Comparison of ENCODE assay signal across 9 mouse cellular contexts in the genomic region with DNA sequence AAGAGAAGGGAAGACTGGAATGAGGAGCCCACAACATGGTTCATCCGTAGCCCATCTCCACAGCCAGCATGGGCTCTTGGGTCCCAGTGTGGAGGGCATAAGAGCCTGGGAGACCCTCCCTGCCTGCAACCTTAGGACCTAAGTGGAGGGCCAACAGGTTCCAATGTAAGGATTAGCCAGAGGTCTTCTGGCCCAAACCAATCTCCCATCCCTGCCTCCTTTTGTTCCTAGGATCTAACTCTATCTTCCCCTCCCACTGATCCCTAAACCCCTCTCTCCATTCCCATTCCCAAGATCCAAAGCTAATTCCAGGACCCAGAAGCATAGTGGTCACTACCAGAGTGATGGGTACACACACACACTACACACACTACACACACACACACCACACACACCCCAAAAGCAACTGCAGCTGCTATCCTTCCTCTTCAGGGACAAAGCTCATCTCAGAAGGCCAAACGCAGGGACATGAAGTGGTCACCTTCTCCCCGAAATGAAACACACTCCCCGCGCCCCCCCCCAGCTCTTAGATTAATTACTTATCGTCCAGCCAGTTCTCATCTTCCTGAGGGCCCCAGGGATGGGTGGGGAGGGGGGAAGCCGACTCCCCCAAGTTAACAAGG. TPM values are rescaled to one million over a fixed set of nuclear protein-coding genes. Genes with fewer than 3 reads are reported as not detected.
DNase-seq lines count a peak whose midpoint lies in the region; ATAC-seq and TF ChIP-seq lines count a peak whose summit lies in the region.
"Had no signal": no experiment of that assay in that cellular context is flagged by ENCODE, and none has a peak within 500 bp of the region (broad histone marks: within the 10 kb centered on the region; RNA-seq: fewer than 3 reads in every experiment).

No protein-coding gene starts in this region.

- peaks cover 11% of the 10 kb centered on the region for H3K4me1 ChIP-seq in liver, adult 2 months (ENCODE audit: control insufficient read depth, insufficient read depth, low read length)
- H3K4me1 ChIP-seq in embryonic facial prominence, embryonic 13.5 days: peaks cover 59% of the 10 kb centered on the region
- H3K4me1 ChIP-seq in hindbrain, postnatal 0 days (ENCODE audit: insufficient read depth, low read length): peaks cover 42% of the 10 kb centered on the region

- H3K36me3 ChIP-seq in liver, adult 2 months (ENCODE audit: control insufficient read depth, insufficient read depth, low read length): no peaks in the 10 kb centered on the region
- 0 out of 2 replicates have a peak, but pooled peaks cover 5% of the 10 kb centered on the region for H3K36me3 ChIP-seq in embryonic facial prominence, embryonic 13.5 days
- no peaks in the 10 kb centered on the region for H3K36me3 ChIP-seq in hindbrain, postnatal 0 days (ENCODE audit: insufficient read depth, low read length)
- H3K36me3 ChIP-seq in myocyte (ENCODE audit: control insufficient read depth, insufficient read depth): no peaks in the 10 kb centered on the region

- no peak for TF ChIP-seq CTCF in liver, adult 2 months (IDR thresholded peaks at IDR 0.05; ENCODE audit: low read depth, low read length)
- TF ChIP-seq CTCF in hindbrain, postnatal 0 days (IDR thresholded peaks at IDR 0.05; ENCODE audit: low read depth): no peak

- peak overlapping the region; percentile 95 for H3K9ac ChIP-seq in liver, adult 2 months (ENCODE audit: low read depth, low read length)
- peak overlapping the region; percentile 88 for H3K9ac ChIP-seq in embryonic facial prominence, embryonic 13.5 days
- peak overlapping the region; percentile 95 for H3K9ac ChIP-seq in hindbrain, postnatal 0 days (replicated peaks; ENCODE audit: low read length)

- no peaks in the 10 kb centered on the region for H3K27me3 ChIP-seq in liver, adult 2 months (ENCODE audit: control insufficient read depth, insufficient read depth, low read length)
- H3K27me3 ChIP-seq in embryonic facial prominence, embryonic 13.5 days: no peaks in the 10 kb centered on the region
- no peaks in the 10 kb centered on the region for H3K27me3 ChIP-seq in hindbrain, postnatal 0 days (ENCODE audit: insufficient read depth, low read length)
- no peaks in the 10 kb centered on the region for H3K27me3 ChIP-seq in myocyte (ENCODE audit: control insufficient read depth, insufficient read depth, insufficient read length)

- WGBS in liver, adult 2 months: 32% methylated on average over 7 of the region's 7 CpGs
- 21% methylated on average over 7 of the region's 7 CpGs for WGBS in embryonic facial prominence, embryonic 13.5 days
- WGBS in hindbrain, postnatal 0 days: 7% methylated on average over 7 of the region's 7 CpGs

- peaks cover 42% of the 10 kb centered on the region for H3K79me2 ChIP-seq in liver, adult 2 months (ENCODE audit: control insufficient read depth, insufficient read depth, low read length)
- H3K79me2 ChIP-seq in myocyte (ENCODE audit: control insufficient read depth, insufficient read depth): peaks cover 4% of the 10 kb centered on the region

- H3K9me3 ChIP-seq in embryonic facial prominence, embryonic 13.5 days: no peaks in the 10 kb centered on the region
- H3K9me3 ChIP-seq in hindbrain, postnatal 0 days (ENCODE audit: low read length): no peaks in the 10 kb centered on the region

- H3K4me3 ChIP-seq in liver, adult 2 months (ENCODE audit: insufficient read depth, low read depth, low read length): peak overlapping the region; percentile 73; the same call in 1 of the 2 replicates
- peak overlapping the region; percentile 77 for H3K4me3 ChIP-seq in embryonic facial prominence, embryonic 13.5 days
- H3K4me3 ChIP-seq in hindbrain, postnatal 0 days (ENCODE audit: low read length): peak overlapping the region; percentile 79
- peak overlapping the region; percentile 36 for H3K4me3 ChIP-seq in myocyte

- no peak for TF ChIP-seq POLR2A in liver, adult 2 months (IDR thresholded peaks at IDR 0.05; ENCODE audit: extremely low read depth, insufficient read depth, low read length)
- no peak for TF ChIP-seq POLR2A in myocyte (IDR thresholded peaks at IDR 0.05; ENCODE audit: insufficient read length, low read depth)

- ATAC-seq in embryonic facial prominence, embryonic 13.5 days (ENCODE audit: insufficient number of reproducible peaks, insufficient read depth, low FRiP score, low TSS enrichment, low read depth): no peak
- ATAC-seq in hindbrain, postnatal 0 days: no peak

- H3K4me2 ChIP-seq in embryonic facial prominence, embryonic 13.5 days: peak overlapping the region; percentile 82
- peak overlapping the region; percentile 78 for H3K4me2 ChIP-seq in hindbrain, postnatal 0 days (ENCODE audit: low read depth, low read length)
- H3K4me2 ChIP-seq in myocyte (ENCODE audit: low read depth): peak overlapping the region; percentile 89

- DNase-seq in liver, adult 2 months (ENCODE audit: extremely low read depth, low read depth, low spot score): no peak
- DNase-seq in liver: no peak
- no peak for DNase-seq in hindbrain, postnatal 0 days (ENCODE audit: low spot score)
- no peak for DNase-seq in layer of hippocampus, adult 8-10 months (ENCODE audit: low spot score in 2 of 2)
- DNase-seq in adrenal gland, adult 18-20 months (ENCODE audit: low spot score in 2 of 2): no peak
- DNase-seq in adrenal gland, adult 2 months: no peak
- DNase-seq: adrenal gland, postnatal 25 days had no signal

- no peak overlapping the region for H3K27ac ChIP-seq in liver, adult 2 months (replicated peaks; ENCODE audit: insufficient read depth, low read depth, low read length)
- H3K27ac ChIP-seq in embryonic facial prominence, embryonic 13.5 days: peak overlapping the region; percentile 89; the same call in 1 of the 2 replicates
- H3K27ac ChIP-seq in hindbrain, postnatal 0 days: peak overlapping the region; percentile 89

- H3ac ChIP-seq in myocyte (ENCODE audit: control insufficient read depth, insufficient read length): peak overlapping the region; percentile 51

RNA-seq across cellular contexts. Expression of gene Hdac5, which starts 1.2 kb away (rescaled TPM):
- 15.9 and 25.0 TPM in 2 replicates for total RNA-seq in liver, adult 2 months (2014; rRNA removed)
- polyA plus RNA-seq in liver, adult 2 months (2012; rRNA removed): 38.2 and 60.5 TPM in 2 replicates
- polyA plus RNA-seq in embryonic facial prominence, embryonic 13.5 days (2015; fragmentation: Nextera tagmentation; extraction: Ambion mirVana): 80.5 and 84.4 TPM in 2 replicates
- total RNA-seq in hindbrain, postnatal 0 days (2014; rRNA removed): 212 and 350 TPM in 2 replicates
- 61.2 and 61.9 TPM in 2 replicates for polyA plus RNA-seq in hindbrain, postnatal 0 days (2015; fragmentation: Nextera tagmentation; extraction: Ambion mirVana)
- 77.3 TPM for polyA plus RNA-seq in myocyte (2012; fragmentation: generic; extraction: Trizol)
- 100 to 1,000 TPM; 219 to 252 (median 232) TPM for total RNA-seq in layer of hippocampus, adult 8-10 months (2022)
- total RNA-seq in adrenal gland, adult 18-20 months (2021): 100 to 1,000 TPM in 1 of 2 experiments, 10 to 100 TPM in 1; 79.1 to 115 TPM
- total RNA-seq in adrenal gland, adult 2 months (2021): 100 to 1,000 TPM in 1 of 2 experiments, 10 to 100 TPM in 1; 67.8 to 127 TPM
- 99.3 and 131 TPM in 2 replicates for polyA plus RNA-seq in adrenal gland, adult 2 months (2012; rRNA removed)

RNA-seq across cellular contexts. Expression of gene BC030867, which starts 19.9 kb away (rescaled TPM):
- 0.27 TPM in 1 of 2 replicates, not detected in the other for total RNA-seq in liver, adult 2 months (2014; rRNA removed)
- polyA plus RNA-seq in liver, adult 2 months (2012; rRNA removed): 0.20 and 0.38 TPM in 2 replicates
- polyA plus RNA-seq in embryonic facial prominence, embryonic 13.5 days (2015; fragmentation: Nextera tagmentation; extraction: Ambion mirVana): 18.3 and 19.7 TPM in 2 replicates
- 2.3 and 2.4 TPM in 2 replicates for total RNA-seq in hindbrain, postnatal 0 days (2014; rRNA removed)
- 2.1 and 2.3 TPM in 2 replicates for polyA plus RNA-seq in hindbrain, postnatal 0 days (2015; fragmentation: Nextera tagmentation; extraction: Ambion mirVana)
- 4.4 TPM for polyA plus RNA-seq in myocyte (2012; fragmentation: generic; extraction: Trizol)
- total RNA-seq in layer of hippocampus, adult 8-10 months (2022): 1 to 10 TPM in 1 of 4 experiments, under 1 TPM in 3; 0.62 to 1.2 (median 0.64) TPM
- under 1 TPM in 1 of 2 experiments, not detected in 1; 0.46 TPM for total RNA-seq in adrenal gland, adult 18-20 months (2021)
- under 1 TPM; 0.35 to 0.93 TPM for total RNA-seq in adrenal gland, adult 2 months (2021)
- 1.2 and 1.6 TPM in 2 replicates for polyA plus RNA-seq in adrenal gland, adult 2 months (2012; rRNA removed)

RNA-seq across cellular contexts. Expression of gene G6pc3, which starts 39.3 kb away (rescaled TPM):
- 2.8 and 3.6 TPM in 2 replicates for total RNA-seq in liver, adult 2 months (2014; rRNA removed)
- polyA plus RNA-seq in liver, adult 2 months (2012; rRNA removed): 17.1 and 25.9 TPM in 2 replicates
- polyA plus RNA-seq in embryonic facial prominence, embryonic 13.5 days (2015; fragmentation: Nextera tagmentation; extraction: Ambion mirVana): 27.6 and 28.3 TPM in 2 replicates
- 67.5 and 70.1 TPM in 2 replicates for total RNA-seq in hindbrain, postnatal 0 days (2014; rRNA removed)
- polyA plus RNA-seq in hindbrain, postnatal 0 days (2015; fragmentation: Nextera tagmentation; extraction: Ambion mirVana): 43.8 and 46.2 TPM in 2 replicates
- 58.1 TPM for polyA plus RNA-seq in myocyte (2012; fragmentation: generic; extraction: Trizol)
- 10 to 100 TPM; 66.0 to 74.2 (median 70.4) TPM for total RNA-seq in layer of hippocampus, adult 8-10 months (2022)
- total RNA-seq in adrenal gland, adult 18-20 months (2021): 100 to 1,000 TPM; 121 to 128 TPM
- 100 to 1,000 TPM; 140 to 149 TPM for total RNA-seq in adrenal gland, adult 2 months (2021)
- 254 and 297 TPM in 2 replicates for polyA plus RNA-seq in adrenal gland, adult 2 months (2012; rRNA removed)

RNA-seq across cellular contexts. Expression of gene Asb16, which starts 39.8 kb away (rescaled TPM):
- total RNA-seq in liver, adult 2 months (2014; rRNA removed): 0.09 TPM in 1 of 2 replicates, not detected in the other
- polyA plus RNA-seq in liver, adult 2 months (2012; rRNA removed): 0.16 and 0.20 TPM in 2 replicates
- 0.11 and 0.18 TPM in 2 replicates for polyA plus RNA-seq in embryonic facial prominence, embryonic 13.5 days (2015; fragmentation: Nextera tagmentation; extraction: Ambion mirVana)
- total RNA-seq in hindbrain, postnatal 0 days (2014; rRNA removed): 2.2 and 2.6 TPM in 2 replicates
- polyA plus RNA-seq in hindbrain, postnatal 0 days (2015; fragmentation: Nextera tagmentation; extraction: Ambion mirVana): 0.29 and 0.41 TPM in 2 replicates
- polyA plus RNA-seq in myocyte (2012; fragmentation: generic; extraction: Trizol): 5.1 TPM
- 1 to 10 TPM; 2.1 to 2.4 (median 2.2) TPM for total RNA-seq in layer of hippocampus, adult 8-10 months (2022)
- under 1 TPM; 0.30 to 0.61 TPM for total RNA-seq in adrenal gland, adult 18-20 months (2021)
- total RNA-seq in adrenal gland, adult 2 months (2021): under 1 TPM; 0.12 to 0.45 TPM
- 0.75 and 0.95 TPM in 2 replicates for polyA plus RNA-seq in adrenal gland, adult 2 months (2012; rRNA removed)

RNA-seq across cellular contexts. Expression of gene Lsm12, which starts 43.7 kb away (rescaled TPM):
- total RNA-seq in liver, adult 2 months (2014; rRNA removed): 11.4 and 14.1 TPM in 2 replicates
- 24.3 and 24.5 TPM in 2 replicates for polyA plus RNA-seq in liver, adult 2 months (2012; rRNA removed)
- polyA plus RNA-seq in embryonic facial prominence, embryonic 13.5 days (2015; fragmentation: Nextera tagmentation; extraction: Ambion mirVana): 125 and 159 TPM in 2 replicates
- 65.7 and 167 TPM in 2 replicates for total RNA-seq in hindbrain, postnatal 0 days (2014; rRNA removed)
- polyA plus RNA-seq in hindbrain, postnatal 0 days (2015; fragmentation: Nextera tagmentation; extraction: Ambion mirVana): 147 and 153 TPM in 2 replicates
- polyA plus RNA-seq in myocyte (2012; fragmentation: generic; extraction: Trizol): 33.1 TPM
- 10 to 100 TPM; 53.5 to 61.6 (median 58.8) TPM for total RNA-seq in layer of hippocampus, adult 8-10 months (2022)
- 100 to 1,000 TPM in 1 of 2 experiments, 10 to 100 TPM in 1; 83.9 to 102 TPM for total RNA-seq in adrenal gland, adult 18-20 months (2021)
- 100 to 1,000 TPM in 1 of 2 experiments, 10 to 100 TPM in 1; 82.6 to 108 TPM for total RNA-seq in adrenal gland, adult 2 months (2021)
- 35.8 and 40.1 TPM in 2 replicates for polyA plus RNA-seq in adrenal gland, adult 2 months (2012; rRNA removed)

Comparison
In these comparisons a context has a peak if more than half of its experiments do, and no peak if none do; other contexts are left out.
1. RNA of gene G6pc3, which starts 39.3 kb away (total RNA-seq): 140 to 149 TPM in adrenal gland, adult 2 months, 121 to 128 TPM in adrenal gland, adult 18-20 months, 66.0 to 74.2 TPM in layer of hippocampus, adult 8-10 months and 67.5 to 70.1 TPM in hindbrain, postnatal 0 days; 2.8 to 3.6 TPM in liver, adult 2 months; every median in the first group is over 10 times any median in the second.
2. Peak in every context shown above with its lines, with median percentiles within 50 percentile points of each other: H3K4me3 ChIP-seq, H3K9ac ChIP-seq and H3K4me2 ChIP-seq.